Mouse (Mus musculus) megakaryocyte, adult 5-6 weeks (primary cell): ENCODE data around the gene Il1rn. TPM values are rescaled to one million over a fixed set of nuclear protein-coding genes. Genes with fewer than 3 reads are reported as not detected.

Experiments
- ATAC-seq: 2 replicates; pipeline ENCODE4 v1.8.0; 2016; ENCODE audit warnings: mild to moderate bottlenecking, inconsistent platforms; ENCODE audit not compliant: poor library complexity, severe bottlenecking
- total RNA-seq, 2 experiments: library from RNA; stranded (forward) in 1 of 2; stranded (reverse) in 1 of 2; fragments of 153-499, 151-499 nt in 1 of 2; fragments of 221-1000, 200-1000 nt in 1 of 2; gene quantifications; 2 replicates each; pipeline versions ENCODE4 v1.2.3 to v1.2.4; 2015 to 2017

Gene Il1rn
- total RNA-seq, 2 experiments from 2014 or later: 35.9 to 51.1 TPM

DNA sequence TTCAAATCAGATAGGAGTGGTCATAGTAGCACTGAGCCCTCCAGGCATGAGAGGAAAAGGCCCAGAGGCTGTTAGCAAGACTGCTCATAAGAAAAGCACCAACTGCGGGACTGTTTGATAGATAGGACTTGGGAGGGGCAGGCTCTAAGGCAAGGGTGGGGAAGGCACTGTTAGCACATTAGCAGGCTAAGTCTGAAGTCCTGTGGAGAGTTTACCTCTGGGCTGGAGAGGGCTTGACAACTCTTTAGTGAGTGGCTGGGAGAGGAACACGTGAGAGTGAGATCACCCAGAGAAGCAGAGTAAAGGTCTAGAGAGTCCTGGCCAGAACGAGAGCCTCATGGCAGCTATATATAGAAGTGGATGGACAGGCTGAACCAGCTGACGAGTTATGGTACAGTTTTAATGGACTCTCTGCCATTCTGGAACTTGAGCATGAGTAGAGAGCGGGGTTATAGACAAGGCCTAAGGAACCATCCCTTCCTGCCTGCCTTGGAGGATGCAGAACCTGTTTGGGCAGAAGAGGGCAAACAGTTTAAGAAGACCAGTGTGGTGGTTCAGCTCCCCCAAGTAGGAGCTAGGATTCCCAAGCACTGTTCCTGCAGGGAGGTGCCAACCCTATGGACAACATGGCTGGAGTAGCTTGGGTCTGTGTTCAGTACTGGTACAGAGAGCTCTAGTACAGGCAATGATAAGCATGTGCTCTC, 42.2 kb downstream of the Il1rn start:
- no peak for ATAC-seq

DNA sequence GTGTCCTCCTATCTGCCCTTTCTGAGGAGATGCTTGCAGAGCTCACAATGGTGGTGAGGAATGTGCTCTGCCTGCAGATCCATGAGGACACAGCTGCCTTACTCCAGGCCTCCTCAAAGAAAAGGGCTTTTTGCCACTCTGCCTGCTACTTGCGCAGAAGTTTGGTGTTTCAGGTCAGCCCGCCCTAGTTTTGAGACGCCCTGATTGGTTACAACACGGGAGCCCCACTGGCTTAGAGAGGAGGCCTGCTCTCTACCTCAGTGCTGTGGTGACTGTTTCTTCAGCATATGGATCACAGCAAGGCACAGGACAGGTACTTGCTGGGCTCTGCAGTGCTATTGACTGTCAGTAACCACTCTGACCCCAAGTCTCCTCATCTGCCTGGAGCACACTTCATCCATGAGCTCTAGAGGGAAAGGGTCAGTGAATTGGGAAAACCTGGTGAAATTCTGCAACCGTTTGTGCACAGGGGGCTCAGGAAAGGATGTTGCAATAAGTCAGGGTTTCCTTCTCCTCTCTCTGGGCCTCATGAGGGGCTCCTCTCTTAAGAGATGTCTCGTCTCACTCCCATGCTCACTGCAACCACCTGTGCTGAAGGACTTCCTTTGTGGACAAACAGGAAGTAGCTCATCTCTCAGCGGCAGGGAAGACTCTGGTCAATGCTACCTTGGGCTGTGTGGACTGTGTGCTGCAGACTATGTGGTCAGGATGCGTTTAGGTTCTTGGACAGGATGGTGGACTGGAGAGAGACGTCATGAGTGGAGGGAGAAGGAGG, 46.0 kb downstream of the Il1rn start:
- ATAC-seq: no peak

GRCm38 (mm10) chr2:24383636-24384035, 47.0 kb downstream of the Il1rn start:
- ATAC-seq: peak; percentile 21

GRCm38 (mm10) chr2:24384393-24384792, 47.7 kb downstream of the Il1rn start:
- no peak for ATAC-seq

DNA sequence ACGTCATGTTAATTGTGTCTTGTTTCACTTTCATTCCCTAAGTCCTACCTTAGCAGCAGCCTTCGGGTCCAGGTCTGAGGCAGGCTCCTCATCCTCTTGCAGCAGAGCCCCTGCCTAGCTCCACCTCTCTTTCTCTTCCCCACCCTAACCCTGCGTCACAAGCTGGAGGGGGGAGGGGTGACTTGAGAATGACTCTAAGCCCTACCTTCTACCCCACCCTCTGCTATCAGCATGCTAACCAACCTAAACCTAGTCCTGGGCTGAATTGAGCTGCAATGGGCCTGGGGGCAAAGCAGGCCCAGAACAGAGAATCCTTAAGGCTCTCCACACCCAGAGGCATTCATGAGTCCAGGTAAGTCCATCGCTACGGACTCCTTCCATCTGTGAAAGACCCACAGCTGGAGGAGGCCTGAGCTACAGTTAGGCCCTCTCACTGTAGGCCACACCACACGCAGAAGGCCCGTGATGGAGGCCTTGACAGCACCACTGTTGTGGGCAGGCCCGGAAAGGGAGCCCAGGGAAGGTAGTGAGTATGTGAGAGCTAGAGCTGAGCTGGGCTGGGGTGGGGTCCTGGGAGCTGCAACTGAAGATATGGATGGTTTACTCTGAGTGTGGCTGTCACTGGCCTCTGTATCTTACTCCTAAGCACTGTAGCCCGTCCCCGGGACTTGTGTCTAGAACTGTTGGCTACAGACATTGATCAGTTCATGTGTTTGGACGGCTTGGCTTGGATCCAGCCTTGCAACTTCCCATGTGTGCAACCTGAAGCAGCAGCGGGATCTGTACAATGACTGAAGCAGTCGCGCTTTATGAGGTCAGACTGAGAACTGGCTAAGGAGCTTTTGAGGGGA, 48.7 kb downstream of the Il1rn start:
- peak; percentile 65 for ATAC-seq

DNA sequence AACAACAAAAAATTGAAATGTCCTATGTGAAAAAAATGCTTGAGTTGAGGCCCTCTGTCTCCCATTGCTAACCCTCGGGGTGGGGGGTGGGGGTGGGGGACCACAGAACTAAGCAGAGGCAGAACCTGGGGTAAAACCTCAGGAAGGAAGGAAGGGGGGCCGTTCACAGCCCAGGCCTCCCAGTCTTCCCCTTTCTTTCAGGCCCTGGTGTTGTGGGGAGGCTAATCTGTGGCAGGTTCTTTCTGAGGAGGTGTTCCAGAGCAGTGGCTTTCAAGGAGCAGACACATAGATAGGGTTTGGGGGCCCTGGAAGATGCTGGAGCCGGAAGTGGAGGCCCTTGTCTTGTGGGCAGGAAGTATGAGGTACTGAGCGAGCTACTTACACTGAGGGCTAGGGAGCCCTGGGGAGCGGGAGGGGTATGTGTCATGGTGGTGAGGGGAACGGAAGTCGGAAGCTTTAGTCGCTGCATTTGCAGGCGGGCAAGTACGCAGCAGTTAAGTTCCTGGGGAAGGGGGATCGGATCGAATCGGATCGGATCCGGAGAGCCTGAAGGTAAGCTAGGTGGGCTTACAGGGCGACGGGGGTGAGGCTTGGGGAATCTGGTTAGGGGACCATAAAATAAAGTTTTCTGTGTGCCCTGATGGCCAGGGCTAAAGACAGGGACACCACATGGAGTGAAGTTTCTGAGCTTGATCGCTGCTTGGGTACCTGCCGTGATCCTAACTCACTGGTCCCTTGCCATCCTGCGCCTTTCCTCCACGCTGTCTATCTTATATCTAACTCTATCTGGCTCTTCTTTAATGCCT, 49.7 kb downstream of the Il1rn start:
- ATAC-seq: peak; percentile 55

DNA sequence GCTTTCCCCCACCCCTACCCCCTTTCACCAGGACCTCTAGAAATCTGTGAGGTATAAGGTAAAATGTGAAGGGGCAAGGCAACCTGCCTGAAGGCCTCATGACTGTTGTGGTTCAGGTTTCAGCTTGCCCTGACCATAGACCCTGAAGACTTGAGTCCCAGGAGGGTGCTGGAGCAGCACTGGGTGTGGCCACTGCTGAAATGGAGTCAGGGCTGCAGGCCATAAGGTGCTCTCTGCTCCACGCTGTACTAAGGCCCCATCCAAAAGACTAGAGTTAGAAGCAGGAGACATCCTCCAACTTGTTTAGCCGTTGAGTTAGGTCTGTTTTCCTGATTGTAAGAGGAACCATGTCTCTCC, 50.3 kb downstream of the Il1rn start:
- ATAC-seq: no peak

DNA sequence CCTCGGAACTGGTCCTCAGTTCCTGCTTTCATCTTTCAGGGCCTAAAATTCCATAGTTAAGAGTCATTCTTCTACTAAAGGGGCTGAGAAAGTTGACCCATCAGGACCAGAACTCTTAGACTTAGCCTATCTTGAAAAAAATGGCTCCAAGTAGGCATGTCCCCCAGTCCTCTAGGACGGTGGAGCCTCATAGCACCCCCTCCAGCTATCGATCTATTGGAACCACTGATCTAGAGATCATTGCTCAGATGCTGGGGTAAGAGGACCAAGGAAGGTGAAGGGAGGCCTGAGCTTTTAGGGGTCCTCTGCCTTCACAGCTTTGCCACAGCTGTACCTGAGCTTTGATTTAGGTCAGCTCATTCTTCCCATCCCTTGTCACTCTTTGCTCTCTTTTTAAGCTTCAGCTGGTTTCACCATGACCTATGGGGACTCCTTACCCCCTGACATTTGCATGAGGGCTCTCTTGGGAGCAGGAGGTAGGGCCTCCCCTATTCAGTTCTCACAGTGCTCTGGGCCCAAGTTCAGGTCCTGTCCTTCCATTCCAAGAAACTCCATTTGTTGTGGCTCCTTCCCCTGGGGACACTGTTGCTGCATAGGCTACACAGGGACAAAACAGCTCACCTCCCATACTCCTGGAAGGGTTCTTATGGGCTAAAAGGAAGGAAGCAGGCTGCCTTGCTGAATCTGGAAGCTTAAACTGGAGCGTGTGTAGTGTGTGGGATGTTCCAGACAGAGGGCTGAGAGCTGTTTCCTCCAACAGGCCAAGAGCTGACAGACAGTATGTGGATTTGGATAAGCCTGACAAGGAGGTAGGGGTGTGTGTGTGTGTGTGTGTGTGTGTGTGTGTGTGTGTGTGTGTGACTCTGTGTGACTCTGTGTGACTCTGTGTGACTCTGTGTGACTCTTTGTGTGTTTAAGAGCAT, 51.0 kb downstream of the Il1rn start:
- no peak for ATAC-seq

DNA sequence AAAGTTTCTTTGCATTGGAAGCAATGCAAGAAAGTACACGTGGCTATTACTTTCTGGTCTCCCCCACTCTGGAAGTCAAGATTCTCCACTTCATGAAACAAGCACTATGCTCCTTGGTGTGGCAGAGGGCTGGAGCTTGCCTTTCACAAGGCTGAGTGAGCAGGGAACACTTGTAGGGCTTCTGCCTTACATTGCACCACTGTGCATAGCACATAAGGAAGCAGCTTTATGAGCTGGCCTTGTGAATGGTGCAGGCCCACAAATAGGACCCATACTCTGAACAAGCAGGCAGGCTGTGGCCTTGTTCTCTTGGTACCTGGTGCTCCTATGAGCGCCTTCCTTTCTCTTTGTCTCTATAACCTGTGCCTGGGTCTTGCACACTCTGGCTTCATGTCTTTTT, 56.6 kb downstream of the Il1rn start:
- ATAC-seq: no peak

DNA sequence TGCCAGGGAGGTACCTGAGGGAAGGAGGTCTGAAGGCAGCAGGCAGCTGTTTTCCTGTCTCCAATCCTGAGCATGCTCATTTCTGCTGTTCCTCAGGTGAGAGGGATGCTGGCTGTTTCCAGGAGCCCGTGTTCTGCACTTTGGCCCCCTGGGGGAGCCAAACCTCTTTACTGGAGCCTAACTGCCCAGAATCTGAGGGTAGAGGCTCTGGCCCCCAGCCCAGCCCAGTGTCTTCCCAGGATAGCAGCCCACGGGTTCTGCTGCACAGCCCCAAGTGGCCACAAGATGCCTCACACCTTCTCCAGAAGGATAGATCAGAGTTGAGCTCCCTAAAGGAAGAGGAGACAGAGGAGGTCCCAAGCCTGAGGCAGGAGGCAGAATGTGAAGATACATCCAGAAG, 60.5 kb downstream of the Il1rn start:
- ATAC-seq: no peak

GRCm38 (mm10) chr2:24400711-24401110, 64.1 kb downstream of the Il1rn start:
- no peak for ATAC-seq

Other genes starting within 250 kb of the Il1rn start
- not detected in 2 replicates for gene Tbpl2, start 240.3 kb upstream of the Il1rn start, total RNA-seq (2015)
- gene Tbpl2, start 240.3 kb upstream of the Il1rn start, total RNA-seq (2017): not detected in 2 replicates
- not detected in 2 replicates for gene Il1f8, start 183.7 kb upstream of the Il1rn start, total RNA-seq (2015)
- gene Il1f8, start 183.7 kb upstream of the Il1rn start, total RNA-seq (2017): not detected in 2 replicates
- gene Il1f9, start 150.4 kb upstream of the Il1rn start, total RNA-seq (2015): 55.9 and 64.6 TPM in 2 replicates
- gene Il1f9, start 150.4 kb upstream of the Il1rn start, total RNA-seq (2017): 38.3 and 38.4 TPM in 2 replicates
- not detected in 2 replicates for gene Il1f6, start 121.4 kb upstream of the Il1rn start, total RNA-seq (2015)
- not detected in 2 replicates for gene Il1f6, start 121.4 kb upstream of the Il1rn start, total RNA-seq (2017)
- not detected in 2 replicates for gene Il1f5, start 59.9 kb upstream of the Il1rn start, total RNA-seq (2015)
- not detected in 2 replicates for gene Il1f5, start 59.9 kb upstream of the Il1rn start, total RNA-seq (2017)
- not detected in 2 replicates for gene Il1f10, start 45.7 kb upstream of the Il1rn start, total RNA-seq (2015)
- not detected in 2 replicates for gene Il1f10, start 45.7 kb upstream of the Il1rn start, total RNA-seq (2017)
- 31.0 and 32.2 TPM in 2 replicates for gene Psd4, start 30.7 kb downstream of the Il1rn start, total RNA-seq (2015)
- 64.7 and 71.7 TPM in 2 replicates for gene Psd4, start 30.7 kb downstream of the Il1rn start, total RNA-seq (2017)
- gene Pax8, start 138.7 kb downstream of the Il1rn start, total RNA-seq (2015): 0.52 and 2.4 TPM in 2 replicates
- gene Pax8, start 138.7 kb downstream of the Il1rn start, total RNA-seq (2017): 0.24 and 0.48 TPM in 2 replicates